Mouse (Mus musculus) left cerebral cortex, postnatal 4 days (tissue): Measurements from ENCODE around the gene Slfn9. TPM values are rescaled to one million over a fixed set of nuclear protein-coding genes. Genes with fewer than 3 reads are reported as not detected.
A peak's percentile ranks its signal among the peaks of the same experiment; 100 is the strongest.
"Not testable (repeated sequence)": the region's sequence is repeated elsewhere in the genome, so short reads cannot be mapped to it uniquely, and the experiment has no call there.

Experiments
- DNase-seq: peaks from one replicate; pipeline ENCODE4 v3.0.0-alpha.2; 2022
- intact Hi-C: fragments of 180-260 bp; cut with DNase I; formaldehyde crosslinking; loops from one replicate; pipeline ENCODE4 v1.15.1; 2025
- total RNA-seq, 2 experiments: library from RNA; stranded (reverse); gene quantifications; 2 replicates each; pipeline ENCODE4 v1.2.3; 2021

Slfn9 gene
- 1 to 10 TPM; 1.2 to 1.8 TPM for total RNA-seq

DNA sequence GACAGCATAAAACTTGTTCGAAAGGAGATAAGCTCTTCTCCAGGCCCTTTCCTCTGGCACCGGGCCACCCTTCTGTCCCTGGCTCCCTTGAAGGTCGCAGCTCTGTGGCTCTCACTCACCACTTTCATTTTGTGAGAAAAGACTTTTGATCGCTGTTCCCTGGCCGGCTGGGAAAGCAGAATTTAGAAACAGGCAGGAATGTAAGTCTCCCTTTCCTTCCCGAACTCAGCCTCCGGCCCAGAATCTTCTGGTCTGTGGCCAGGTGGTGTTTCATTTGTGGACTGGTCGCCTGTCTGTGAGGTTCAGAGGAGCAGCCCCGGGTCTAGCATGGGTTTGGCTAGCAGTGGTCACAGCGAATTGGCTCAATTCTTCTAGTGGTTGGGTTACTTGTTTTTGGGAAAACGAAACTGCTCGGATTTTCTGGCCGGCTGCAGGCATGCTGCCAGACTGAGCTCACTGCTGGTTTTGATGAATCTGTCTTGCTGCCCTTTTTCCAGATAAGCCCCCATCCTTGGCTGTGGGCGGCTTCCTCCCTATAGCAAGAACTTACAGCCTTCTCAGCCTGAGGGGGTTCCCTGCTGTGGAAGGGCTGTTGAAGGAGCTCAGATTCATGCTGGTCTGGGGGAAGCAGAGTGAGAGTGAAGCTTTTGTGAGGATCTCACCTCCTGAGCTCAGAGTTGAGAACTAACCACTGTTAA is at the start of gene Slfn9:
Gene Slfn9, minus strand, starts transcription at position 362 of the 698 bp plus-strand sequence.
- intact Hi-C loops, result no loop called here
- peak; percentile 66 for DNase-seq

DNA sequence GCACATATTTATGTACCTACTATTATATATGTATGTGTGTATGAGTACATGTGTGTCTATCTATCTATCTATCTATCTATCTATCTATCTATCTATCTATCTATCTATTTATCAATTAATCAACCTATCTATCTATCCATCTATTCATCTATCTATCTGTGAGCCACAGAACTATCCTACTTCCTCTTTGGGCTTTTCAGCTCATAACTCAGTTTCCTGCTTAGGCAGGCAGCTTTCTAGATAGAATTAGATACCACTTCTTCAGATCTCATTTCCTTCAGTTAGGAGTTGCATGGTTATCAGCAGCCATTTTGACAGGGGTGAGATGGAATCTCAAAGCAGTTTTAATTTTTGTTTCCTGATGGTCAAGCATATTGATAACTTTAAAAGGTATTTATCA is 49.4 kb upstream of the Slfn9 start:
- intact Hi-C loops, result no loop called here
- DNase-seq, result no peak

DNA sequence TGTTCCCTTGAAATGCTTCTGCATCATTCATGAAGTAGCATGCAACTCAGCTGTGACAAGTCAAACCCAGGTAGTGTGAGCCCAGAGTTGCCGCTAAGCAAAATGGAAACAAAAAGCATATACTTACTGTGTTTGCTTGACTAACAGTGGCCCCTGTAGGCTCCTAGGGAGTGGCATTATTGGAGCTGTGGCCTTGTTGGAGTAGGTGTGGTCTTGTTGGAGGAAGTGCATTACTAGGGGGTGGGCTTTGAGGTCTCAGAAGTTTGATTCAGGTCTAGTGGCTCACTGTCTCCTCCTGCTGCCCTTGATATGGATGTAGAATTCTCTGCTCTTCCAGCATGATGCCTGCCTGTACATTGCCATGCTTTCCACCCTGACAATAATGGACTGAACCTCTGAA is 48.7 kb upstream of the Slfn9 start:
- no peak for DNase-seq
- intact Hi-C loops, result no loop called here

DNA sequence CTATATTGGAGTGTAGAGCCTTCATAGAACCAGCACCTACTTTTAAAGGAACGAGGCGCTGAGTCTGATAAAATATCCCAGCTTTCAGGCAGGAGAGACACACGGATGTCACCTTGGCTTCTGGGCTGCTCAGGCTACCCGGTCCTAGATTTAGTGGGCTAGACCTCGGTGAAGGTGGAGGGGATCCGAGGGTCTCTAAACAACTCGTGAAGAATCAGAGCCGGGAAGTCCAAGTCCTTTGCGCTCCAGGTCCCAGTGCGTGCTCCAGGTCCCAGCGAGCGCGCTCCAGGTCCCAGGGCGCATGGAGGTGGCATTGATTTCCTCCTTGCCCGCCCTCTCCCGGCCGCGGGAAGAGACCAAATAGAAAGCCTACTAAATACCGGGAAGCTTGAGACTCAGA is 48.2 kb upstream of the Slfn9 start:
- no peak for DNase-seq
- intact Hi-C loops, result no loop called here

DNA sequence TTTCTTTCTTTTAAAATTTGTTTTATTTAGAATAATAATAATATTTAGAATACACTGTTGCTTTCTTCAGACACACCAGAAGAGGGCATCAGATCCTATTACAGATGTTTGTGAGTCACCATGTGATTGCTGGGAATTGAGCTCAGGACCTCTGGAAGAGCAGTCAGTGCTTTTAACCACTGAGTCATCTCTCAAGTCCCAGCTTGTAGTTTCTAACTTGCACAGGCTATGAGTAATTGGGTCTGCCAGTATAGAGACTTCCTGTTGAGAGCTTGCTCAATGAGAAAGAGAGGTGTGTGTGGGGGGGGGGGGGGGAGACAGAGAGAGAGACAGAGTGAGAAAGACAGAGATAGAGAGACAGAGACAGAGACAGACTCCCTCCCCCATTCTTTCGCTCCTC is 47.5 kb upstream of the Slfn9 start:
- no peak for DNase-seq
- intact Hi-C loops, result no loop called here

DNA sequence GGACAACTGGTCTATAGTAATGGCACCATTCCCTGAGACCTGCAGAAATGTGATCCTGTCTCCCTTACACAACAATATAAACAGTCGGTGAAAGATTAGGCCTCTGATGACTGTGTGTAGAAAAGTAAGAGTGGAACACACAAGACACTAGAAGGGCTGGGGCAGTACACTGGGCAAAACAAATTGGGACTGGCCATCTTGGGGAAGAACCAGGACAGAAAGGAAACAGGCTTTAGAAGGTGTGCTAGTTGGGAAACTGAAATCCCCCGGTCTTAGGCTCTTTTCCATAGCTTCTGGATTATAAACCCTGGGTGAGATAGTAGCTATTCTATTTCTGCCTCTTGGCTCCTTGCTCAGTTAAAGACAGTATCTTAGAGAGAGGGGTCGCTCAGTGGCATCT is 47.1 kb upstream of the Slfn9 start:
- intact Hi-C loops, result not testable (repeated sequence)

DNA sequence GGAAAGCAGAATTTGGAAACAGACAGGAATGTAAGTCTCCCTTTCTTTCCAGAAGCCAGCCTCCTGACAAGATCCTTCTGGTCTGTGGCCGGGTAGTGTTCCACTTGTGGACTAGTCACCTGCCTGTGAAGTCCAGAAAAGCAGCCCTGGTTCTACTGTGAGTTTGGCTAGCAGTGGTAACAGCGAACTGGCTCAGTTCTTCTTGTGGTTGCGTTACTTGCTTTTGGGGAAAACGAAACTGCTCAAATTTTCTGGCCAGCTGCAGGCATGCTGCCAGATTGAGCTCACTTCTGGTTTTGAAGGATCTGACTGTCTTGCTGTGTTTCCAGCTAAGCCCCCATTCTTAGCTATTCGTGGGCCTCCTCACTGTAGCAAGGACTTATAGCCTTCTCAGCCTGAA is 29.0 kb upstream of the Slfn9 start, which contains the start of gene Slfn8:
Gene Slfn8, minus strand, starts transcription at position 190 of the 400 bp plus-strand sequence.
- no peak for DNase-seq
- intact Hi-C loops, result no loop called here

More for the DNA sequence above, 47.1 kb upstream of the Slfn9 start:
- DNase-seq, result not testable (repeated sequence)

DNA sequence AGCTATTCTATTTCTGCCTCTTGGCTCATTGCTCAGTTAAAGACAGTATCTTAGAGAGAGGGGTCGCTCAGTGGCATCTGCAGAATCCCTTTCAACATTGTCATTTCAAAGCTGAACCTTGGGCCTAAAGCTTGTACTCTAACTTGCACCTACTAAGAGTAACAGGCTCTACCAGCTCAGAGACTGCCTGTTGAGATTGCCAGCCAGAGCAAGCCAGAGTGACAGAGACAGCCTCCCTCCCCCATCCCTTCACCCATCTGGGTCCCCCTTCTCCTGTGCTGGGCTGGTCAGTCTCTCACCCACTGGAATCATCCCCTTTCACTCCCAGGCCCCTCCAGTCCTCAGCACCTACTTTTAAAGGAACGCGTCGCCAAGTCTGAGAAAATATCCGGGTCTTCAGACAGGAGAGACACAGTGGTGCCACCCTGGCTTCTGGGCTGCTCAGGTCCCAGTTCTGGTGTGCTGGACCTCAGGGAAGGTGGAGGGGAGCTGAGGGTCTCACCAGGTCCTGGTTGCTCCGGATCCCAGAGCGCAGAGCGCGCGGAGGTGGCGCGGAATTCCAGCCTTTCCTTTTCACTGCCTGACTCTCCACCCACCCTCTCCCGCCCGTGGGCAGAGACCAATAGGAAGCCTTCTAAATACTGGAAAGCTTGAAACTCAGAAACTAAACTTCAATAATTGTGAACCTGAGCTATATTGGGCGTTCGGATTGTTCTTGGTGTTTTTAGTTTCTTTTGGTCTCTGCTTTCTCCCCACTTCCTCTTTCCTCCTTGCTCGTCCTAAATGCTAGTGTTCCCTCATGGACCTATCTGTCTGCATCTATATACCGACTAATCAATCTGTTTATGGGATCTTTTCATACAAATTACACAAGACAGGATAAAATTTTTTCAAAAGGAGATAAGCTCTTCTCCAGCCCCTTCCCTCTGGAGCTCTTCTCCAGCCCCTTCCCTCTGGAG is 28.2 kb upstream of the Slfn9 start:
- intact Hi-C loops, DNase-seq: not testable (repeated sequence)

DNA sequence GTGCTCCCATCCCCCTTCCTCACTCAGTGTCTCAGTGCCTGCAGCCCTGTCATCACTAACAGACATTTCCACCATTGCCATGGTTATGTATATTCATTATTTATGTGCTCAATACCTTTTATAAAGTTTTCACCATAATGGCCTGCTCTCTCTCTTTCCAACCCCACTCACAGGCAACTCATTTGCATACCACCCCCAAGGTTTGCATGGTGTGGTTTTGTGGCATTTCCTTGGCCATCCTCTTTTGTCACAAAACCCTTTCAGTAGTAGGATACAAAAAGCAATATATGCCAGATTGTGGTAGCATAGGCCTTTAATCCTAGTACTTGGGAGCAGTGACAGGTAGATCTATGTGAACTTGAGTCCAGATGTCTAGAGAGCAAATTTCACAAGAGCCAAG is 24.5 kb upstream of the Slfn9 start:
- intact Hi-C loops, result no loop called here
- DNase-seq, result no peak

DNA sequence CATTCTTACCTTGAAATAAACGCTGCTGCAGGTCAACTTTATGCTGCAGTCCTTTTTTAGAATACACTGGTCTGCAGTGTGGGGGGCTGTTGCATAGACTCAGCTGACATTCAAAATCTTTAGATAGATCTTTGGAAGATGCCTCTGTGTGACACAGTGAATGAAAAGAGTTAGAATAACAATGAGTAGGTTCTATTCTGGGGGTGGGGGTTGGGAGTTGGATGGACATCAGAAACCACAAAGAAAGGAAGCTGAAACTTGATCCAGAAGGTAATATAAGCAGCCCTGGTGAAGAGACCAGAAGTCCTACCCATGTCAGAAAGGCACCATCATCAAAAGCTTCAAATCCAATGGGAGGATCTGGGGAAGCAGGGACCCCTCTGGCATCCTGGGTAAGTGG is 21.7 kb upstream of the Slfn9 start:
- DNase-seq, result no peak

DNA sequence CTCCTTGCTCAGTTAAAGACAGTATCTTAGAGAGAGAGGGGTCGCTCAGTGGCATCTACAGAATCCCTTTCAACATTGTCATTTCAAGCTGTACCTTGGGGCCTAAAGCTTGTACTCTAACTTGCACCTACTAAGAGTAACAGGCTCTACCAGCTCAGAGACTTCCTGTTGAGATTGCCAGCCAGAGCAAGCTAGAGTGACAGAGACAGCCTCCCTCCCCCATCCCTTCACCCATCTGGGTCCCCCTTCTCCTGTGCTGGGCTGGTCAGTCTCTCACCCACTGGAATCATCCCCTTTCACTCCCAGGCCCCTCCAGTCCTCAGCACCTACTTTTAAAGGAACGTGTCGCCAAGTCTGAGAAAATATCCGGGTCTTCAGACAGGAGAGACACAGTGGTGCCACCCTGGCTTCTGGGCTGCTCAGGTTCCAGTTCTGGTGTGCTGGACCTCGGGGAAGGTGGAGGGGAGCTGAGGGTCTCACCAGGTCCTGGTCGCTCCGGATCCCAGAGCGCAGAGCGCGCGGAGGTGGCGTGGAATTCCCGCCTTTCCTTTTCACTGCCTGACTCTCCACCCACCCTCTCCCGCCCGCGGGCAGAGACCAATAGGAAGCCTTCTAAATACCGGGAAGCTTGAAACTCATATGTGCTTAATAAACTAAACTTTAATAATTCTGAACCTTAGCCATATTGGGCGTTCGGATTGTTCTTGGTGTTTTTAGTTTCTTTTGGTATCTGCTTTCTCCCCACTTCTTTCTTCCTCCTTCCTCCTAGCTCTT is 831 bp downstream of the Slfn9 start:
- intact Hi-C loops, result not testable (repeated sequence)
- DNase-seq, result peak; percentile 25

More for the DNA sequence above, 21.7 kb upstream of the Slfn9 start:
- intact Hi-C loops, result no loop called here

DNA sequence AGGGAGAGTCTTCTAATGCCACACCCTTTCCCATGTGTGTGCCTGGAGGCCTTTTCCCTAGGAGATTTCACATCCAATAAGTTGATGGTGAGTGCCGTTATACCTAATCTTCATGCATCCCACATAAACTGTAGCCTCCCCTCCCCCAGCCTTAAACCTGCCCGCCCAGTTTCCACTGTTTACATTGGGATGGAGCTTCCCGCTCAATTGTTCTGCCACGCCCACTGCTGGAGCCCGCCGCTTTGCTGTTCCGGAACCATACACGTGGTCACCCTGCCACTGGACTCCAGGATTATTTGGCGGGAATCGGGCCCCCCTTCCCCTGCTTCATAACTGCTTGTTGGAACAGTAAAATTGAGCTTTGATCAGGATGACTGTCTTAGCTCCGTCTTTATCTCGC is 2.3 kb downstream of the Slfn9 start:
- no peak for DNase-seq
- intact Hi-C loops, result no loop called here

DNA sequence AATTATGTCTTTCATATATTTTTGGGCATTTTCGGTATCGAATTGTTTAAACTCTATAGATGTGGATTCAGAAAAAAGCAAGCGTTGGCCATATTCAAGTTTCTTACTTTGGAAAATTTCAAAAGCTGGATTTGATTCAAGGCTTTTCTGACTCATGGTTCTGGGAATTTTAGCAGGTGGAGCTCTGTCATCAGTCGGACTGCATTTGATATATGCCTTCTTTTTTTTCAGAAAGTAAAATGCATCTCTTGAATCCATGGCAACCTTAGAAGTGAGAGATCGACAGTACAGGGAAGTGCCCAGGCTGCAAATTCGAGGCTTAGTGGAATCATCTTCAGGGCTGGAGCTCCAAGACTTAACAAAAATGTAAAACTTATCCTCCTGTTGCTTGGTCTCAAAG is 4.0 kb downstream of the Slfn9 start:
- intact Hi-C loops, result no loop called here
- DNase-seq, result no peak

DNA sequence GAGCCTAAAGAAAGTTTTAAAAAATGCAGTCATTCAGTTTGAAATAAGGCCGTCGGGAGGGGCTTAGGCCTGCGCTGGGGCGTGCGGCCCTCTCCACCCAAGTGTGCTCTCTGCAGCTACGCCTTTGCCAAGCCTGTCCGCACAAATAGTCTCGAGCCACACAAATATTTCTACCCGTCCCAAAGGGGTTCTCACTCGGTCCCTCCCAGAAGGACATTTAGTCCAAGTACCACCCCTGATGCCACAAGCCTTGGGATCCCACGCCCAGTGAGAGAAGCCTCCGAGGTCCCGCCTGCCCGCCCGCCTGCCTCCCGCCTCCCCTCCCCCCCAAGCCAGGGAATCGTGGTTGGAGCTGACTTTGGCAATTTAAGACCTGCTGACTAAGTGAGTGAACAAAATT is 8.4 kb downstream of the Slfn9 start:
- no peak for DNase-seq
- intact Hi-C loops, result no loop called here

DNA sequence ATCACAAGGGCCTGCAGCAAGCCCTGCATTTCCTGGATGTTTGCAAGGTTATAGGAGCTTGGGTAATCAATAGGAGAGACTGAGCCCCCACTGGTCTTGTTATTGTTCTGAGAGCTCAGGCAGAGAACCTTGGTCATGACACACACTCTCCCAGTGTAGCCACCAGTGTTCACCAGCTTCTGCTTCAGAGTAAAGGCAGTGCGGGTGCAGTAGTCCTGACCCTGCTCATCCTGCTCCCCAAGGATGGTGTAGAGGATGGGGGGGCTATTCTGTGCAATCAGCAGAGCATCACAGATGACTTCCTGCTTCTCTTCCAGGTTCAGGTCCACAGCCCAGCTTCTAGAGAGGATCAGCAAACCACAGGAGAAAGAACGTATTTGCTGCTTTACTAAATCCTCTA is 9.2 kb downstream of the Slfn9 start:
- DNase-seq, intact Hi-C loops: not testable (repeated sequence)

DNA sequence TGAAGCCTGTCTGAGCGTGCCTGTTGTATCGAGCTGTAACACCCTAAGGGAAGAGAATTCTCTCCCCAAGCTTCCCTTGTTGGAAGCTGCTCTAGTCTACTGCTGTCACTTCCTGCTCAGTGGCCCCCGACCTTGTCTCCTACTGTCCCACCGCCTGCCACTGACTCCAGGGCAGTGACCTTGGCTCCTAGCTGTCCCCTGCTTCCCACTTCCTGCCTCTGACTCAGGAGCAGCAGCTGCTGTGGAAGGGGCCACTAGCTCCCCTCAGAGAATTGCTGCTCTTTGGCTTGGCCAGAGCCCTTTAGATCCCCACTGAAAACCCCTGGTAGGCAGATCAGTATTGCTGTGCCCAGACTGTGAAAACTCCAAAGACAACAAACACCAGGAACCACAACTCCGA is 17.7 kb downstream of the Slfn9 start:
- no peak for DNase-seq
- intact Hi-C loops, result no loop called here

DNA sequence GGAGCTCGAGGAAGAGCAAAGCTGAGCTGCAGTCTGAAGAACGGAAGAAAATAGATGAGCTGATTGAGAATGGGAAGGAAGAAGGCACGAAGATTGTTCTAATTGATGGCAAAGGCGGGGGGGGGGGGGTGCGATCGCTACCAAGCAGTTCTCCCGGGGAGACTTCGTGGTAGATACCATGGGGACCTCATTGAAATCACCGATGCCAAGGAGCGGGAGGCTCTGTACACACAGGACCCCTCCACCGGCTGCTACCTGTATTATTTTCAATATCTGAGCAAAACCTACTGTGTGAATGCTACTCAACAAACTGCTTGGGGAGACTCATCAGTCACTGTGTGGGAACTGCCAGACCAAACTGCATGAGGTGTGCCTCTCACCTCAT is 20.0 kb downstream of the Slfn9 start:
- intact Hi-C loops, result no loop called here
- no peak for DNase-seq

DNA sequence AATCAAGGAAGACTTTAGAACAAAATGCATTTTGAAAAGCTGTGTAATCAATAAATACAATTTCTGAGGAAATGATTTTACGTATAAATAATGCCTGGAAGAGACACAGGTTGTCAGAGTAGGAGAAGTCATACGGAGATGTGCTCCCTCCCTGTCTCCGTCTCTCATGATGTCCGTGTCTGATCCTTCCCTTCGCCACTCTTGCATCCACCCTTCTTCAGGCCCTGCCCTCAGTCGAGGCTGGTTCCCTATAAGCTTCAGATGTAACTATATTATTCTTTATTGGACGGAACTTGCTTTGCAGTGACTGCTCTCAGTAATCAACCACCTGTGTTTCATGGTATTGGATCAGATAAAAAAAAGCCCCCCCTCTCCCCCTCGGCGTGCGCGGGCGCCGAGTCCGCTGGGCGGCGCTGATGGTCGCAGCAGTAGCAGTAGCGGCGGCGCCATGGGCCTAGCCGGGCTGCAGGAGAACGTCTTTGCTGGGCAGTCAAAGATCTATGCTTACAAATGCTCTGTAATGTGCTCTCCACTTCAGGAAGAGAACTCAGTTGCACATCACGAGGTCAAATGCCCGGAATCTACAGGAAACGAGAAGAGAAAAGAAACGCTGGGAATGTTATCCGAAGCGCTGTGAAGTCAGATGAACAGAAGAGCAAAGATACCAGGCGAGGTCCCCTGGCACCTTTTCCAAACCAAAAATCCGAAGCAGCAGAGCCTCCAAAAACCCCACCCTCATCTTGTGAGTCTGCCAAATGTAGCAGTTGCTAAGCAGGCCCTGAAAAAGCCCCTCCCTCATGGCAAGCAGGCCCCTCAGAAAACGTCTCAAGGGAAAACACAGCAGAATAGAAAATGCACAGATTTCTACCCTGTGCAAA is 20.7 kb downstream of the Slfn9 start:
- intact Hi-C loops, result no loop called here
- DNase-seq, result peak; percentile 68

DNA sequence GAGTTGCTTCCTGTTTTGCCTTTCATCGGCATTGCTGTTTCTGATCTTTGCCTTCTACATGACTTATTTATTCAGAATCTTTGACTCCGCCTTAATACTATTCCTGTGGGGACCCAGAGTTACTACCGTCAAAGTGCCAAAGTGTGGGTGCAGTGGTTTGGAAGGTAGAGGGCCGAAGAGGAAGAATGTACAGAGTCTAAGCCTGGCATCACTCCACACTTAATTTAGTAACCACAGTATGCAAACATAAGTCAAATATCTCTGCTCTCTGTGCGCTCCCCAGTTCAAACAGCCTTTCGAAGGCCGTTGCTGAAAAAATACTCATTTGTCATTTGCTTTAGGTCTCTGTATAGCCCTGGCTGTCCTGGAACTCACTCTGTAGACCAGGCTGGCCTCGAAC is 29.4 kb downstream of the Slfn9 start:
- no peak for DNase-seq
- intact Hi-C loops, result no loop called here

DNA sequence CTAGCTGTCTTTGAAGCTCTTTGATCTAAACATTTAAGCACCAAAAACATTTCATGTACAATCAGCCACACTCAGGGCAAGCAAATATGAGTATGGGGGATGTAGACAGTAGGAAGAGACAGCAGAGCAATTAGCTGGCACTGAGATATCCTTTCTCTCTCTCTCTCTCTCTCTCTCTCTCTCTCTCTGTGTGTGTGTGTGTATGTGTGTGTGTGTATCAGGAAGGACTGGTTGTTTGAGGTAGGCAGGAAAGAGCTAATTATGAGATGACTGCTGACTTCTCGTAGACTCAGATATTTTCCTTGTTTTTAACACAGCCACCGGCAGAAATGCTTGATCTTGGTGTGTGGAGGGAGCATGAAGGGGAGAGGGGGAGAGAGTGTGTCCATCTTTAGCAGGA is 29.9 kb downstream of the Slfn9 start:
- intact Hi-C loops, result no loop called here
- no peak for DNase-seq
